Mouse (Mus musculus) kidney, embryonic 15.5 days (tissue): ENCODE results near the gene Specc1l. TPM values are rescaled to one million over a fixed set of nuclear protein-coding genes. Genes with fewer than 3 reads are reported as not detected.

ENCODE experiments used
- ATAC-seq: fragments of 200-750 bp; cut with Nextera tagmentation; replicated peaks from 2 replicates; pipeline ENCODE4 v1.8.0; 2017; ENCODE audit warnings: moderate TSS enrichment; ENCODE audit not compliant: low FRiP score
- H3K27ac ChIP-seq: fragments of 300-500 bp; sonication (generic); 2 replicates; pipeline ENCODE4 v1.5.1; 2015; ENCODE audit warnings: mild to moderate bottlenecking, inconsistent platforms
- H3K27me3 ChIP-seq: fragments of 300-500 bp; sonication (generic); 2 replicates; pipeline ENCODE4 v1.6.1; 2015; ENCODE audit warnings: inconsistent platforms
- H3K36me3 ChIP-seq: fragments of 300-500 bp; sonication (generic); 2 replicates; pipeline ENCODE4 v1.6.1; 2015; ENCODE audit warnings: inconsistent platforms
- H3K4me1 ChIP-seq: fragments of 300-500 bp; sonication (generic); 2 replicates; pipeline ENCODE4 v1.6.1; 2015; ENCODE audit warnings: inconsistent platforms
- H3K4me2 ChIP-seq: fragments of 300-500 bp; sonication (generic); 2 replicates; pipeline ENCODE4 v1.6.1; 2015; ENCODE audit warnings: moderate library complexity, mild to moderate bottlenecking, inconsistent platforms
- H3K4me3 ChIP-seq: fragments of 300-500 bp; sonication (generic); replicated peaks from 2 replicates; pipeline ENCODE4 v1.5.1; 2015; ENCODE audit warnings: mild to moderate bottlenecking, inconsistent platforms
- H3K9ac ChIP-seq: fragments of 300-500 bp; sonication (generic); 2 replicates; pipeline ENCODE4 v1.6.1; 2015; ENCODE audit warnings: mild to moderate bottlenecking, inconsistent platforms
- H3K9me3 ChIP-seq: fragments of 300-500 bp; sonication (generic); replicated peaks from 2 replicates; pipeline ENCODE4 v1.6.1; 2016; ENCODE audit warnings: inconsistent platforms
- WGBS: fragments of 180-500 bp; shearing (Covaris S2); methylation state at CpG from one replicate; pipeline ENCODE4 v1.1.7; 2015; ENCODE audit warnings: mixed read lengths; 5-methylcytosine and 5-hydroxymethylcytosine counted together
- polyA plus RNA-seq: library from polyadenylated mRNA; unstranded; fragments of >200 nt; fragmentation: Nextera tagmentation; extraction: Ambion mirVana; gene quantifications from 2 replicates; pipeline ENCODE4 v1.2.1, GENCODE M21; 2015

Specc1l gene
- polyA plus RNA-seq, 1 experiment from 2014 or later: 34.1 TPM

GRCm38 (mm10) chr10:75322966-75323365 is 111.1 kb downstream of the Specc1l start:
- no peaks in the 10 kb centered on the region for H3K9me3 ChIP-seq
- 59% methylated on average over 6 of the region's 6 CpGs for WGBS

GRCm38 (mm10) chr10:75323986-75324385 is 112.1 kb downstream of the Specc1l start:
- no peak overlapping the region for H3K9ac ChIP-seq
- H3K4me2 ChIP-seq: no peak overlapping the region
- 0 out of 2 replicates have a peak, but pooled peaks cover 3% of the 10 kb centered on the region for H3K27me3 ChIP-seq
- H3K4me3 ChIP-seq: no peak overlapping the region
- no peaks in the 10 kb centered on the region for H3K9me3 ChIP-seq
- WGBS: 80% methylated on average over 8 of the region's 8 CpGs
- H3K4me1 ChIP-seq: peaks cover 23% of the 10 kb centered on the region; the same call in 1 of the 2 replicates
- H3K27ac ChIP-seq: no peak overlapping the region
- no peak for ATAC-seq
- H3K36me3 ChIP-seq: no peaks in the 10 kb centered on the region

More at GRCm38 (mm10) chr10:75322966-75323365, 111.1 kb downstream of the Specc1l start:
- no peak overlapping the region for H3K27ac ChIP-seq
- ATAC-seq: no peak
- no peak overlapping the region for H3K4me3 ChIP-seq
- H3K4me1 ChIP-seq: peaks cover 21% of the 10 kb centered on the region; the same call in 1 of the 2 replicates
- no peak overlapping the region for H3K4me2 ChIP-seq
- H3K36me3 ChIP-seq: no peaks in the 10 kb centered on the region
- no peak overlapping the region for H3K9ac ChIP-seq
- H3K27me3 ChIP-seq: peaks cover 13% of the 10 kb centered on the region

GRCm38 (mm10) chr10:75324391-75324790 is 112.5 kb downstream of the Specc1l start:
- no peak for ATAC-seq
- Histone ChIP-seq H3K36me3 (no peaks in the 10 kb centered on the region), H3K27me3 (no peaks in the 10 kb centered on the region), H3K4me3 (no peak overlapping the region), H3K9ac (no peak overlapping the region), H3K4me2 (no peak overlapping the region), H3K4me1 (peaks cover 23% of the 10 kb centered on the region; the same call in 1 of the 2 replicates), H3K27ac (no peak overlapping the region), H3K9me3 (no peaks in the 10 kb centered on the region)
- WGBS: 80% methylated on average over 10 of the region's 10 CpGs

- Histone ChIP-seq H3K27me3 (no peaks in the 10 kb centered on the region), H3K4me1 (peaks cover 23% of the 10 kb centered on the region; the same call in 1 of the 2 replicates), H3K36me3 (no peaks in the 10 kb centered on the region), H3K27ac (no peak overlapping the region), H3K9me3 (no peaks in the 10 kb centered on the region), H3K9ac (no peak overlapping the region), H3K4me2 (no peak overlapping the region), H3K4me3 (no peak overlapping the region)
- 97% methylated on average over 23 of the region's 23 CpGs for WGBS
- ATAC-seq: no peak
Observed at GRCm38 (mm10) chr10:75325821-75326220, 113.9 kb downstream of the Specc1l start.

DNA sequence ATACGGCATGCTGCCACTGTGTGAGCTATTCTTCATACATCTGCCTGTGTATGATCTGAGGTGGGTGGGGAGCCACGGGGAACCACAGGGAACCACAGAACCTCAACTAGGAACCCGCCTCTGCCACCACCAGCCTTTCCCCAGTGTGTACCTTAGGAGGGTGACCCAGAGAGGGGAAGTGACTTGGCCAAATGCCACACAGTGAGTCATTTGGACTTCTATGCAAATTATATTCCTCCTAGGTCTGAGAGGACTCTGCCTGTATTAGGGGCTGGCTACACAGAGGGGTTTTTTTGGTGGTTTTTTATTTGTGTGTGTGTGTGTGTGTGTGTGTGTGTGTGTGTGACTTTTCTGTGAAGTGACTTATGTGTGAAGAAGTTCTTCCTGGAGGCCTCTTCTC is 114.7 kb downstream of the Specc1l start:
- peaks cover 23% of the 10 kb centered on the region; the same call in 1 of the 2 replicates for H3K4me1 ChIP-seq
- no peak overlapping the region for H3K27ac ChIP-seq
- H3K4me3 ChIP-seq: no peak overlapping the region
- H3K4me2 ChIP-seq: no peak overlapping the region
- no peaks in the 10 kb centered on the region for H3K36me3 ChIP-seq
- no peak; the same call in 1 of the 2 replicates for ATAC-seq
- no peaks in the 10 kb centered on the region for H3K27me3 ChIP-seq
- H3K9ac ChIP-seq: no peak overlapping the region
- no peaks in the 10 kb centered on the region for H3K9me3 ChIP-seq
- 75% methylated on average over 3 of the region's 3 CpGs for WGBS

- 55% methylated on average over 11 of the region's 11 CpGs for WGBS
- Histone ChIP-seq H3K9me3 (no peaks in the 10 kb centered on the region), H3K27me3 (no peaks in the 10 kb centered on the region), H3K4me3 (no peak overlapping the region), H3K4me1 (peaks cover 21% of the 10 kb centered on the region; the same call in 1 of the 2 replicates), H3K27ac (no peak overlapping the region), H3K36me3 (no peaks in the 10 kb centered on the region), H3K4me2 (no peak overlapping the region), H3K9ac (no peak overlapping the region)
- no peak for ATAC-seq
Observed at GRCm38 (mm10) chr10:75327081-75327480, 115.2 kb downstream of the Specc1l start.

DNA sequence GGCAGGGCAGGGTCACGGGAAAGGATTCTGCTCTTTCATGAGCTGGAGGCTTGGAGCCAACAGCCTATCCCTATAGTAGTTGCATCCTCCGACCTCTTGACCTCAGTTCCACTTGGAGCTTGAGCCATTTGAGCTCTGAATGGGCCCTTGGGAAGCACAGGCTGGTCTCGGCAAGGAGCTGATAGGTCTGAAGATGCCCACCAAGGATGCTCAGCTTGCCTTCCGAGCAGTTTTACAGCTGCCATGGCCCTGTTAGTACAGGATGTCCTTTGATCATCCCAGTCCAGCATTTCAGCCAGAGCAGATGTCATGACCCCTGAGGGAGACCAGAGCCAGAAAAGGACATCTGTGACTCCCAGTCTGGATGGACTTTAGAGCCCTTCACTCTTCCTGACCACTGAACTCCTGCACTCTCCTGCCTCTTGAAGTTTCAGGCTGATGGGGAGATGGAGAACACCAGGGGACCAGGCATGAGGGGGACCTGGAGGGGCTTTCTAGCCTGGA is 116.4 kb downstream of the Specc1l start:
- no peak for ATAC-seq
- Histone ChIP-seq H3K4me2 (no peak overlapping the region), H3K4me3 (no peak overlapping the region), H3K9me3 (no peaks in the 10 kb centered on the region), H3K27me3 (no peaks in the 10 kb centered on the region), H3K9ac (no peak overlapping the region), H3K36me3 (no peaks in the 10 kb centered on the region), H3K4me1 (peaks cover 16% of the 10 kb centered on the region; the same call in 1 of the 2 replicates), H3K27ac (no peak overlapping the region)
- WGBS: 31% methylated on average over 4 of the region's 4 CpGs

DNA sequence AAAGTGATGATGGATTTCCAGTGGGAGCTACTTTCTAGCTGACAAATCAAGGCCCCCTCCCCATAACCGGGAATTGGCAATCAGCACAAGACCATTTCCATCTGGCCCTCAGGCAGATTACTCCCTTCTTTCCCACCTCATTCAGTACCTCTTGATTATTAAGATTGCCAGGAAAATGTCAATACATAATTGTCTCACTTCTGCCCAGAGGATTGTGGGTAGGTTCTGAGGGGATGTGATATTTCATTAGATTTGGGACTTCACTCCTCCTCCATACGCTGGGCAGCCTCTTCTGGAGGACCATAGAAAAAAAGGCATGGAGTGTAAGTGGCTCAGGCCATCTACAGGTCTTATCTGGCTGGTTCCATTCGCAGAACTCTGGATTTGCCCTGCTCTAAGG is 120.4 kb downstream of the Specc1l start:
- Histone ChIP-seq H3K27ac (no peak overlapping the region), H3K4me2 (no peak overlapping the region), H3K36me3 (no peaks in the 10 kb centered on the region), H3K9ac (no peak overlapping the region), H3K4me1 (peaks cover 10% of the 10 kb centered on the region; the same call in 1 of the 2 replicates), H3K27me3 (no peaks in the 10 kb centered on the region), H3K9me3 (no peaks in the 10 kb centered on the region), H3K4me3 (no peak overlapping the region)
- WGBS: 71% methylated on average over 3 of the region's 3 CpGs
- ATAC-seq: no peak

GRCm38 (mm10) chr10:75333176-75333776 is 121.4 kb downstream of the Specc1l start:
- H3K9me3 ChIP-seq: no peaks in the 10 kb centered on the region
- WGBS: 91% methylated on average over 23 of the region's 23 CpGs
- no peaks in the 10 kb centered on the region for H3K27me3 ChIP-seq
- 0 out of 2 replicates have a peak, but pooled peaks cover 6% of the 10 kb centered on the region for H3K4me1 ChIP-seq
- no peak overlapping the region for H3K9ac ChIP-seq
- H3K4me3 ChIP-seq: no peak overlapping the region
- ATAC-seq: no peak
- H3K27ac ChIP-seq: no peak overlapping the region
- H3K4me2 ChIP-seq: no peak overlapping the region
- no peaks in the 10 kb centered on the region for H3K36me3 ChIP-seq

- H3K27me3 ChIP-seq: no peaks in the 10 kb centered on the region
- no peaks in the 10 kb centered on the region for H3K36me3 ChIP-seq
- no peak overlapping the region for H3K4me3 ChIP-seq
- no peak overlapping the region for H3K9ac ChIP-seq
- no peaks in the 10 kb centered on the region for H3K9me3 ChIP-seq
- H3K4me2 ChIP-seq: no peak overlapping the region
- H3K27ac ChIP-seq: no peak overlapping the region
- 45% methylated on average over 7 of the region's 7 CpGs for WGBS
- ATAC-seq: no peak
- H3K4me1 ChIP-seq: 0 out of 2 replicates have a peak, but pooled peaks cover 6% of the 10 kb centered on the region
Observed at GRCm38 (mm10) chr10:75334175-75334574, 122.3 kb downstream of the Specc1l start.

DNA sequence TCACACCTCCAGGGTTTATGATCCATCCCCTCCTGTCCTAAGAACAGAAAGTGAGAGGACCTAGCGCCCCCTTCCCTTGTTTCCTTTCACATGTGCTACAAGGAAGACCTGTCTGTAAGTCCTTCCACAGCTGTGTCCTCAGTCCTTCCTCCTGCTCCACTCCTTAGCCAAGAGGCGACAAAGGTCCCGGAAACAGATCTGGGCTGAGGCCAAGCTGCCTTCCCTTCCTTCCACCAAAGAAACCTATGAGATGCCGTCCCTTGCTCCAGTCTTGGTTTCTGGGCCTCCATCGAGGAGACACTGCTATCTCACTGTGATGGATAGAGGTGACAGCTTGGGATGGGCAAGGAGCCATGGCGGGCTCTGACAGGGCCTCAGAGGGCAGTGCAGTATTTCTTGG is 123.2 kb downstream of the Specc1l start:
- Histone ChIP-seq H3K36me3 (no peaks in the 10 kb centered on the region), H3K4me3 (no peak overlapping the region), H3K9me3 (no peaks in the 10 kb centered on the region), H3K27me3 (no peaks in the 10 kb centered on the region), H3K27ac (no peak overlapping the region), H3K9ac (no peak overlapping the region), H3K4me2 (no peak overlapping the region), H3K4me1 (0 out of 2 replicates have a peak, but pooled peaks cover 6% of the 10 kb centered on the region)
- 76% methylated on average over 6 of the region's 6 CpGs for WGBS
- ATAC-seq: no peak

DNA sequence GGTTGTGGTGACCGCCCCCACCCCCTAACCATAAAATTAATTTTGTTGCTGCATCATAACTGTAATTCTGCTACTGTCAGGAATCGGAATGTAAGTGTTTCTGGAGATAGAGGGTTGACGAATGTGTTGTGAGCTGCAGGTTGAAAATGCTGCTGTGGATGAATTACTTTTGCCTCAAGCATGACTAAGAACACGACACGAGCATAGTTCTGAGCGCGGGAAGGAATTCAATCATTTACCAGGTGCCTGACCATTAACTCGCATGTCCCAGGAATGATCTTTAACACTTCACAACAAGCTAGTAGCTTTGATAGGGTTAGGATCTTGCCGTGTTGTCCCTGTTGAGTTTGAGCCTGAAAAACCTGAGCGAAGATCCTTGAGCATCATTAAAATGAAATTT is 125.4 kb downstream of the Specc1l start:
- H3K27ac ChIP-seq: no peak overlapping the region
- ATAC-seq: no peak
- peaks cover 3% of the 10 kb centered on the region; the same call in 1 of the 2 replicates for H3K27me3 ChIP-seq
- no peak overlapping the region for H3K9ac ChIP-seq
- WGBS: 69% methylated on average over 10 of the region's 10 CpGs
- no peaks in the 10 kb centered on the region for H3K9me3 ChIP-seq
- no peak overlapping the region for H3K4me2 ChIP-seq
- no peak overlapping the region for H3K4me3 ChIP-seq
- no peaks in the 10 kb centered on the region for H3K36me3 ChIP-seq
- 0 out of 2 replicates have a peak, but pooled peaks cover 6% of the 10 kb centered on the region for H3K4me1 ChIP-seq
